In genomic region chr14:100842828-100843227, GRCm38 (mm10) we compare ENCODE assay signal across 22 mouse cellular contexts.
DNase-seq lines count a peak whose midpoint lies in the region; ATAC-seq and TF ChIP-seq lines count a peak whose summit lies in the region.
"Had no signal": no experiment of that assay in that cellular context is flagged by ENCODE, and none has a peak within 500 bp of the region (broad histone marks: within the 10 kb centered on the region; RNA-seq: fewer than 3 reads in every experiment).

No protein-coding gene starts in this region.

- 72% methylated on average over 3 of the region's 3 CpGs for WGBS in midbrain, postnatal 0 days
- 78% methylated on average over 3 of the region's 3 CpGs for WGBS in midbrain, embryonic 15.5 days

- H3K27ac ChIP-seq in midbrain, postnatal 0 days (ENCODE audit: low read depth, low read length): no peak overlapping the region
- no peak overlapping the region for H3K27ac ChIP-seq in midbrain, embryonic 15.5 days
- H3K27ac ChIP-seq: embryonic facial prominence, embryonic 10.5 days; forebrain, embryonic 12.5 days; layer of hippocampus, adult 2 months; limb, embryonic 15.5 days; liver, embryonic 15.5 days; macrophage; midbrain, embryonic 10.5 days had no signal

- no peaks in the 10 kb centered on the region for H3K4me1 ChIP-seq in midbrain, postnatal 0 days (ENCODE audit: insufficient read depth, low read length)
- no peaks in the 10 kb centered on the region for H3K4me1 ChIP-seq in midbrain, embryonic 15.5 days
- H3K4me1 ChIP-seq: embryonic facial prominence, embryonic 10.5 days; forebrain, embryonic 12.5 days; limb, embryonic 15.5 days; liver, embryonic 15.5 days; midbrain, embryonic 10.5 days had no signal

- ATAC-seq in cerebellum, adult (ENCODE audit: insufficient number of reproducible peaks, low FRiP score, low TSS enrichment): peak; percentile 72; the same call in 1 of the 2 replicates
- no peak for ATAC-seq in midbrain, postnatal 0 days (ENCODE audit: low FRiP score)
- ATAC-seq in midbrain, embryonic 15.5 days (replicated peaks): no peak
- ATAC-seq: inflammation-experienced regulatory T-cells, adult 6 months had no signal

- no peak for DNase-seq in cerebellum, adult 11 months
- DNase-seq in midbrain, postnatal 0 days (ENCODE audit: low spot score): peak; percentile 72
- DNase-seq in cerebellum, adult 9-10 months: peak; percentile 11
- DNase-seq in right cerebral cortex, postnatal 25 days: no peak
- DNase-seq in ovary, postnatal 36 days (ENCODE audit: low spot score): no peak
- DNase-seq: gastrocnemius, postnatal 36 days; kidney, adult 2 months; kidney, postnatal 10 days; layer of hippocampus, postnatal 36 days; right cerebral cortex, postnatal 14 days; thymus, postnatal 36 days had no signal

- H3K9ac ChIP-seq in midbrain, postnatal 0 days (replicated peaks; ENCODE audit: low read length, poor library complexity, severe bottlenecking): no peak overlapping the region
- no peak overlapping the region for H3K9ac ChIP-seq in midbrain, embryonic 15.5 days
- H3K9ac ChIP-seq: forebrain, embryonic 12.5 days; limb, embryonic 15.5 days; liver, embryonic 15.5 days had no signal

- no peak for TF ChIP-seq CTCF in midbrain, postnatal 0 days (IDR thresholded peaks at IDR 0.05)

- no peaks in the 10 kb centered on the region for H3K36me3 ChIP-seq in midbrain, postnatal 0 days (ENCODE audit: insufficient read depth, low read length)
- no peaks in the 10 kb centered on the region for H3K36me3 ChIP-seq in midbrain, embryonic 15.5 days (replicated peaks)
- H3K36me3 ChIP-seq: embryonic facial prominence, embryonic 10.5 days; forebrain, embryonic 12.5 days; limb, embryonic 15.5 days; liver, embryonic 15.5 days; midbrain, embryonic 10.5 days had no signal

- no peaks in the 10 kb centered on the region for H3K9me3 ChIP-seq in midbrain, postnatal 0 days (ENCODE audit: low read length)
- no peaks in the 10 kb centered on the region for H3K9me3 ChIP-seq in midbrain, embryonic 15.5 days
- H3K9me3 ChIP-seq: embryonic facial prominence, embryonic 10.5 days; forebrain, embryonic 12.5 days; limb, embryonic 15.5 days; liver, embryonic 15.5 days; midbrain, embryonic 10.5 days had no signal

- no peaks in the 10 kb centered on the region for H3K27me3 ChIP-seq in midbrain, postnatal 0 days (ENCODE audit: insufficient read depth, low read length)
- no peaks in the 10 kb centered on the region for H3K27me3 ChIP-seq in midbrain, embryonic 15.5 days (replicated peaks)
- H3K27me3 ChIP-seq: CH12.LX; forebrain, embryonic 12.5 days; limb, embryonic 15.5 days; liver, embryonic 15.5 days had no signal

- H3K4me2 ChIP-seq in midbrain, postnatal 0 days (ENCODE audit: low read depth, low read length, poor library complexity, severe bottlenecking): no peak overlapping the region
- H3K4me2 ChIP-seq in midbrain, embryonic 15.5 days: no peak overlapping the region
- H3K4me2 ChIP-seq: forebrain, embryonic 12.5 days; limb, embryonic 15.5 days; liver, embryonic 15.5 days had no signal

- no peak overlapping the region for H3K4me3 ChIP-seq in midbrain, postnatal 0 days (ENCODE audit: low read depth, low read length)
- no peak overlapping the region for H3K4me3 ChIP-seq in midbrain, embryonic 15.5 days
- H3K4me3 ChIP-seq: embryonic facial prominence, embryonic 10.5 days; forebrain, embryonic 12.5 days; layer of hippocampus, adult 2 months; limb, embryonic 15.5 days; liver, embryonic 15.5 days; midbrain, embryonic 10.5 days had no signal

Comparison
In these comparisons a context has a peak if more than half of its experiments do, and no peak if none do; other contexts are left out.
1. DNase-seq: peak in midbrain, postnatal 0 days (single experiment) and cerebellum, adult 9-10 months (single experiment); none in cerebellum, adult 11 months (single experiment), right cerebral cortex, postnatal 25 days (single experiment) and ovary, postnatal 36 days (single experiment).